Mouse (Mus musculus): Measurements from ENCODE around the gene Hoxb4.

Gene Hoxb4

GRCm38 (mm10) chr11:96334002-96334364, 15.9 kb downstream of the Hoxb4 start:
- no peak for DNase-seq (ENCODE audit: low spot score)

DNA sequence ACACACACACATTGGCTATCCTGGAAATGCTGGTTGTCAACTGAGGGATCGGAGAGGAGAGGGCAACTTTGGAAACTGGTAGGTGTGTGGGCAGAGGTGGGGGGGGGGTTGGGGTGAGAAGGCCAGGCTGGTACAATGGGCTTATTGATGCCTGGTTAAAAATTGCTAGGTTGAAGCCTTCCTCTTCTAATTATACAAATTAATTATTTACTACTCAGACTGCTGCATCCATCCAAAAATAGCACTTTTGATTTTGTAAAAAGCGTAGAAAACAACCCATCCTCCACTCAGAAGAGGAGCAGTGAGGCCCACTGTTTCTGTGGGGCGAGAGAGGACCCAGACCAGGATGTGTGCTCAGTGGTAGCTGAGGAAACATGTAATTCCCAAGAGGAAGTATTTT, 16.9 kb downstream of the Hoxb4 start:
- no peak for DNase-seq (ENCODE audit: low spot score)

DNA sequence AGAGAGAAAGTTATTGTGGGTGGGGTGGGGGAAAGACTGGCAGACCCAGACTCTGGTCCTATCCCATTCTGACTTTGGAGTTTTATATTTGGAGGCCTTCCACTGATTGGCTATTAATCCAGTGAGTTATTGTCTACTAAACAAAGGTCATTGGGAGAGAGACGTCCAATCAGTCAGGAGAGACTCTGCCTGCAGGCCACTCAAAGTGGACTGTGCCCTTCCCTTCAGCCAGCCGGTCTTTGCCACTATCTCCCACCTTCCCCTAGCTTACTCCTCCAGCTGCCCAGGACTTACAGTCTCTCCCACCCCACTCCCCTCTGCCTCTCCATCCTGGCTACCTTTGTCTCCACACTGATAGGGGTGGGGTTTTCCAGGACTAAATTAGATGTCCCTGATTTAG, 18.5 kb downstream of the Hoxb4 start:
- DNase-seq (ENCODE audit: low spot score): no peak

DNA sequence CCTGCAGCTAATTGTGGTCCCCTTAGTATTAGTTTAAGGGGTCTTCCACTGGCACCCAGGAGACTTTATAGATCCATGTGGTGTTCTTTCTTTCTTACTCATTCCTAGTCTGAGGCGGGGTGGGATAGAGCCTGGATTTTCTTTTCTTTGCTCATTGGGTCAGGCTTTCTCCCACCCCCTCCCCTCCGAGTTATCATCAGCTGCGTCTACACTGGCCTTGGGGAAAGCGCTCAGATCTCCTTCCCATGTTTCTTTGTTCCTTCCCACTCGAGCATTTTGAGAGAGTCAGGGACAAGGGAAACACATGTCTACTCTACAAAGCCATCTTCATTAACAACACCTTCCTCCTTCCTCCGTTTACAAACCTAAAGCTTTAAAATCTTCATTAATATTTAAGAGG, 19.0 kb downstream of the Hoxb4 start:
- no peak for DNase-seq (ENCODE audit: low spot score)

- no peak for DNase-seq (ENCODE audit: low spot score)
Observed at GRCm38 (mm10) chr11:96338957-96339855, 21.1 kb downstream of the Hoxb4 start.

DNA sequence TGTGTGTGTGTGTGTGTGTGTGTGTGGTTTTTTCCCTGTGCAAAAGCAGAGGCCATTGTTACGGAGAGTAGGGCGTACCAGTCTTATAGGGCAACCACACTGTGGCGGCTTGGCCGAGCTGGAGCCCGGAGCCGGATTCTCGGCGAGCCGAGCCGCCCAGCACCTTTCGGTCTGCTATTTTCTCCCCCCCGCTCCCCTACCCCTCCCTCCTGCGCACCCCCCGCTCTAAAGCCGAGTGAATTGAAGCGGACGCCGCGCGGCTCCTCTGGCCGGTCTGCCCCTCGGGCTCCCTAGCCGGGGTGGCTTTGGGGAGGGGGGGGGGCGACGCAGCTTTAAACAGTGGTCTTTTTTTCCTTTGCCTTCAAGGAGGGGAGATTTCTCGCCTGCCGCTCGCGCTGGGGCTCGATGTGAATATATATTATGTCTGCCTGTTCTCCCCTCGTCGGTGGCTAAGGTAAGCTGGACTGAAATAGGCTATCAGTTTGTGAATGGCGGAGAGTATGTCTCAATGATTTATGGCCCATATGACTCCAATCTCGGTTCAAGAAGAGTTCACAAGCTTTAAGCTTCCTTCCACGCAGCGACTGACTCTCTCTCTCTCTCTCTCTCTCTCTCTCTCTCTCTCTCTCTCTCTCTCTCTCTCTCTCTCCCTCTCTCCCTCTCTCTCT, 22.8 kb downstream of the Hoxb4 start:
- DNase-seq (ENCODE audit: low spot score): no peak

DNA sequence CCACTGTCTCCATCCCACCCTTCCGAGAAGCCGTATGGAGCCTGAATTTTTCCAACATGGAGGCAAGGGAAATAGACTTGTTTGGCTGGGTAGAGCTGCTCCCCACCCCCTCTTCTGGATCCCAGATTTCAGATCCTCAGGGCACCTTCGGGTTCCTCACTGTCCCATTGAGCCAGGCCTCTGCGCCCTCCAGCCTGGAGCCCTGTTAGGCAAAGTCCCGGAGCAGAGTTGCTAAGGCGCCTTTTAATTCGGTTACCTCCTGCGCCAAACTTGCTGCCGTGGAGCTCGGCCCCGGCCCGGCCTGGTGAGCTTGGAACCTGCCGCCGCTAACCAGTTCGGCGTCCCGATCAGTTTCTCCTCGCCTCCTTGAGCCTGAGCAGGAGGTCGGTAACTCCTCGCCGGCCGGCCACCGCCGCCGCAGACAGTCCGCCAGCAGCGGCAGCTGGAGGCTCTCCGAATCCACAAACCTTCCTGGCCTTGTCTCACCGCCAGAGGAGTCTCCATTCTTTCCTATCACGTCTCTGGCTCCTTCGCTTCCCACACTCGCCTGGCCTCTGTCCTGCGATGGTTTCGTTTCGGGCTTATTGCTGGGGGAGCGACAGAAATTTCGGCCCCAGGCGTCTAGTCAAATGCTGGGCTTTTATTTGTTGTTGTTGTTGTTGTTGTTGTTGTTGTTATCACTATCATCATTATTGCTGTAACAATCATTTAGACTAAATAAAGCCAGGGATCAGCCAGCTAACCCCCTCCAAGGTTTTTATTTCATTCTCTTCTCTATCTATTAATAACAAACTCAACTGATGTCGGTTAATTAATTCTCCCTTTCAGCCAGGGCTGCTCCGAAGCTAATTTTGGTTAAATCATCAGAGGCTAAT, 23.9 kb downstream of the Hoxb4 start:
- DNase-seq (ENCODE audit: low spot score): no peak

- no peak for DNase-seq (ENCODE audit: low spot score)
Observed at GRCm38 (mm10) chr11:96342576-96342930, 24.5 kb downstream of the Hoxb4 start.

GRCm38 (mm10) chr11:96343206-96343745, 25.2 kb downstream of the Hoxb4 start:
- no peak for DNase-seq (ENCODE audit: low spot score)

DNA sequence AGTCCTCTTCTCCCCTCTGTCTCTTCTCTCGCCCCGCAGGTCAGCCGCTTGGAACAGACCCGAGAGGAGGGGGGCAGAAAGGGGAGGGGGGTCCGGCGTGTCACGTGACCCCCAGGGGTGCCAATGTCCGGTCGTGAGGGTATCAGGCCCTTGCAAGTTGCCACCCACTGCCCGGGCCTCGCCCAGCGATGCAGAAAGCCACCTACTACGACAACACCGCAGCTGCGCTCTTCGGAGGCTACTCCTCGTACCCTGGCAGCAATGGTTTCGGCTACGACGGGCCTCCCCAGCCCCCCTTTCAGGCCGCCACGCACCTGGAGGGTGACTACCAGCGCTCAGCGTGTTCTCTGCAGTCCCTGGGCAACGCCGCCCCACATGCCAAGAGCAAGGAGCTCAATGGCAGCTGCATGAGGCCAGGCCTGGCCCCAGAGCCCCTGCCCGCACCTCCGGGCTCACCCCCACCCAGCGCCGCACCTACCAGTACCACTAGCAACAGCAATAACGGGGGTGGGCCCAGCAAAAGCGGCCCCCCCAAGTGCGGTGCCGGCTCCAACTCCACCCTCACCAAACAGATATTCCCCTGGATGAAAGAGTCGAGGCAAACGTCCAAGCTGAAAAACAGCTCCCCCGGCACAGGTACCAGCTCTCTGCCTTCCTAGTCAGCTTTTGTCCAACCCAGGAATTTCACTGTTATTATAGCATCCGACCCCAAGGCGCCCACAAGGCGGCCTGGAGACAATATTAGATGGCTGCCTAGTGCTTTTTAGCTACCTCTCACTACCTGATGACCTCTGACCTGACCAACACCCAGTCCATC, 26.2 kb downstream of the Hoxb4 start:
- DNase-seq (ENCODE audit: low spot score): no peak

DNA sequence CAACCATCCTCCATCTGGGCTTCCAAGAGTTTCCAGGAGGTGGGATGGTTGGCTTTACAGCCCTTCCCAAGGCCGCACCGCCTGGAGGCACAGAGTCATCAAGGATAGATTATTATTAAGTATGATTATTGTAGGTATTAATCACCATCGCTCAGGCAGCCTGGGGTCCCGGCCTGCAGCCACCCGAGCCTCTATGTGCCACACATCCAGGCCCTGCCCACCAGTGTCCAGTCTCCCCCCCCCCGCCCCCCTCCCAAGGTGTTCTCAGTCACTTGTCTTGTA, 26.8 kb downstream of the Hoxb4 start:
- DNase-seq (ENCODE audit: low spot score): no peak

GRCm38 (mm10) chr11:96345220-96345892, 27.3 kb downstream of the Hoxb4 start:
- DNase-seq (ENCODE audit: low spot score): no peak

DNA sequence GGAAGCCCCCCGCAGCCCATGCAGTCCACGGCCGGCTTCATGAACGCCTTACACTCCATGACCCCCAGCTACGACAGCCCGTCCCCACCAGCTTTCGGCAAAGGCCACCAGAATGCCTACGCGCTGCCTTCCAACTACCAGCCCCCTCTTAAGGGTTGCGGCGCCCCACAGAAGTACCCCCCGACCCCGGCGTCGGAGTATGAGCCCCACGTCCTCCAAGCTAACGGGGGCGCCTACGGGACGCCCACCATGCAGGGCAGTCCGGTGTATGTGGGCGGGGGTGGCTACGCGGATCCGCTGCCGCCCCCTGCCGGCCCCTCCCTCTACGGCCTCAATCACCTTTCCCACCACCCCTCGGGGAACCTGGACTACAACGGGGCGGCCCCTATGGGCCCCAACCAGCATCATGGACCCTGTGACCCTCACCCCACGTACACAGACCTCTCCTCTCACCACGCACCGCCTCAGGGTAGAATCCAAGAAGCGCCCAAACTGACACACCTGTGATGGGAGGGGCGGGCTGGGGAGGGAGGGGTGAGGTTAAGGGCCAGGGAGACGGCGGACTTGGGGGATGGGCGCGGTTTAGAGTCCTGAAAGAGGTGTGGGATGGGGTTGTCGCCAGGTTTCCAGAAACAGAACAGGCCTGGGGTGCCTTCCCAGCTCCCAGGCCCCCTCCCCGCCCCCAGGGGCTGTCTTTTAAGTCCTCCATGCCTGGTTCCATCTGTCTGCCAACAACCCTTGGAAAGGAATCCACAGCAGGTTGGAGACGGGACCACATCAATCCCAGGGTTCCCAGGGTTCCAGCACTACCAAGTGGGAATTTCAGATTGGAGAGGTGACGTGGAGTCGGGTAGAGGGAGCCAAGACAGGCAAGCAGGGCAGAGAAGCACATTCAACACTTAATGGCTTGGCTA, 28.1 kb downstream of the Hoxb4 start:
- DNase-seq (ENCODE audit: low spot score): no peak

GRCm38 (mm10) chr11:96346916-96347520, 29.0 kb downstream of the Hoxb4 start:
- DNase-seq (ENCODE audit: low spot score): no peak

DNA sequence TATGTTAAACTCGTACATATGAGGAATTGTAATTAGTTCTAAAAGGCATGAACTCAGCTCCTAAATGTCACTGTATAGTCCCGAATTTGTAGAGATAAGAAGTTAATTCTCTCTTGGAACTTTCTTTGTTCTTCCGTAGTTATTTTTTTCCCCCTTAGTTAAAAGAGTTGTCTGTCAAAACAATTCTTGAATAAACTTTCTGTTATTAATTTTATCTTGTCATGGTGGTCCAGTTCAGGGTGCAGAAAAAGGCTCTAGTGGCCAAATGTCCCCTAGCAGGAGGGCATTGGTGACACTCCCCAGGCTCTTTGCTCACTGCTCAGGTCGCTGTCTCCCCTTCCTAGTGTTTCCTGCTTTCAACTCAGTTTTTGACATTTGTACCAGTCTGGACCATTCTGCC, 29.6 kb downstream of the Hoxb4 start:
- no peak for DNase-seq (ENCODE audit: low spot score)

DNA sequence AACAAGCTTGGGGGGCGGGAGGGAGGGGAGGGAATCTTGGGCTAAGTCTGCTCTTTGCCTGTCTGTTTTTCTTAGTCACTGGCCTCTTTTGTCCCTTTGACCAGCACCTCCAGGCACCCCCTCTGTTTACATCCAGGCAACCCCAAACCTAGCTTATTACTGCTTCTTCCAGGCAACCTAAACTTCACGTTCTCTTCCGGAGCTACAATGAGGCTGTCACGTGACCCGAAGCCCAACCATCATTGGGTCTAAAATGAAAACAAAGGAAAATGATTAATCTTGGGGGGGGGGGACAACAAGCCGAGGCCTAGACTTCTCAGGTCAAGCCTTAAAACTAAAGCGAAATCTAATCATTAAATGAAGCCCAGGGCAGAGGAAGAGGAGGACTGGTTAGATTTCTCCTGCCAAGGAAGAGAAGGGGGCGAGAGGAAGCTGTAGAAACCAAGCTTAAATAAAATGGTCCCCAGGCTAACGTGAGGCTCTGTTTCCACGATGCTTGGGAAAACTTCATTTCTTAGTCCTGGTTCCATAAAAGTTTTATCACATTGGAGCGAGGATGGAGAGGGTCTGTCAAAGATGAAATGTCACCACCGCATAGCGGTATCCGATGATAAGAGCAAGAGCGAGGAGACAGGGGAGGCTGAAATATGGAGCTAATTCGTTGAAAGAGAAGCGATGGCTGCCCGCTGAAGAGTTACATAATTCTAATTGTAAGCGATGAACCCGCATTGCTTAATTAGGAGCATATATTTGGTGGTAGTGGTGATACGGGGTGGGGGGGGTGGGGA, 30.3 kb downstream of the Hoxb4 start:
- no peak for DNase-seq (ENCODE audit: low spot score)

DNA sequence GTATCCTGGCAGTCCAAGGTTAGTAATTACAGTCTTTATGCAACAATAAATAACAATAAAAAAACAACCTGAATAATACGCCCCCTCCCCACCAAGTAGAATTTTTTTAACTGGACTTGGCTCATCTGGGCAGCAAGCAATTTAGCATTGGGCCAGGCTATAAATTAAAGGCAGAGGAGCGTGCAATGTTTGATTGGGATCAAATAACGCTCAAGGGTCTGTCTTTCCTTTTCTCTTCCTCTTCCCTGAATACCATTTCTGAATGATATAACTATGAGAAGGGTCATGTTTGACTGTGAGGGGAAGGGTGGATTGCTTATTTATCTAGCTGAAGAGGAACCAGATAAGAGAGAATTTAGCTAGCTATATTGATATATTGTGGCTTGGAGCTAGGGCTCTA, 30.9 kb downstream of the Hoxb4 start:
- no peak for DNase-seq (ENCODE audit: low spot score)

DNA sequence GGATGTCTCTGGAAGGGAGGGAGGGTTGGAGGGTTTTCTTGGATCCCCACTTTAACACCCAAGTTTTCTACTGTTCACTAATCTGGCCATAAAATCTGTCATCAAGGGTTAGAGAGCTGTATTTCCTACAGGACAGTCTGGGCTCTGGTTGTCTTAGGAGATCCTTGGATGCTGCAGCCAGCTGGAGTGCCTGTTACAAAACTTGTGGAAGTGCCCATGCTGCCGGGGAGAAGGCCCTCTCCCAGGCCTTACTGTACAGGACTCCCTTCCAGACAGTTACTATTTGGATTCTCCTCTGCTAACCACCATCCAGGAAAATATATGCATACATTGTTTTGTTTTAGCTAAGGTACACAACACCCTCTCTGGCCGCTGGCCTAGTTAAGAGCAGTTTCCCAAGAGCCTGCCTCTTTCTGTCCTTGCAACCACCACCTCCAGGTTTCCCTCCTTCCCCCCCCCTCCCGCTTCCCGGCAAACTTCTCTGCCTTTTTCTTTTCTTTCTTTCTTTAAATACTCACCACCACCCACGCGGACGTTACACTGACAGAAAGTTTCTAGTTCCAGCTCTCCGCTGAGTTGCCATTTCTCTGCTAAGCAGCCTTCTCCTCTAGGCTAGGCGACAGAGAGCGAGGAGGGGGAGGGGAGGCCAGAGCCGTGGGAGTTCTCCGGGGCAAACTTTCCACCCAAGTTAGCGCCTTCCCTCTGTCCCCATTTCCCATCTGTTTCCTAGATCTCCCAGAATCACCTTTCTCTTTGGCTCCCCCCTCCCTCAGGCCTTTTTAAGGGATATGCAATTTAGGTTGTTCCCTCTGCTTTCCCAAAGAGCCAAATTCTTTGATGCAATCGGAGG, 31.6 kb downstream of the Hoxb4 start:
- no peak for DNase-seq (ENCODE audit: low spot score)

Data from c-Kit-positive CD71-positive TER-119-positive erythroid progenitor cells, embryonic 14.5 days (primary cell).